Mouse (Mus musculus): ENCODE measurements around the gene Mtch1.
A peak's percentile ranks its signal among the peaks of the same experiment; 100 is the strongest.
"Not testable (repeated sequence)": the region's sequence is repeated elsewhere in the genome, so short reads cannot be mapped to it uniquely, and the experiment has no call there.

Mtch1 gene

GRCm38 (mm10) chr17:29361982-29362691 is 14.4 kb upstream of the Mtch1 start:
- peak; percentile 90 for DNase-seq (ENCODE audit: low read depth, low spot score)

DNA sequence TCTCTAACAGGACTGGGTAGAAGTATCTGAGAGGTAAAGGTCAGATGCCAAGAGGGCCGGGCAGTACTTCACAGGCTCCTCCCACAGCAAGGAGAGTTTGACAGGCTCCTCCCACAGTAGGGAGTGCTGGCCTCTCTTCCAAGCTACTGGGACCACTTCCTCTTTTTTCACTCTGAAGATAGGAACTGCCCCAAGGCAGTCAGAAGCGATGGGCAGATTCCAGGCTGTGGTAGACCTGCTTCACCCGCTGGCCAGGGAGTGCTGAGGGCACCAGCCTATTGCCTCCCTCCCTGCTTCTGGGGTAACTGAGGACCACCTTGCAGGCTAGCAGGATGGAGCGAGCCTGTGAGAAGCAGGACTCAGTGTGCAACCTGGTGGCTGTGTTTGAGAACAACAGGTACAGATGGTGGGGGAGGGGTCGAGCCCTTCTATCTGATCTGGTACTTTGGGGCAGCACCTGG is 13.1 kb upstream of the Mtch1 start, which contains the start of gene Fgd2:
Gene Fgd2, plus strand, starts transcription at position 154 of the 461 bp plus-strand sequence.
- peak; percentile 92 for DNase-seq (ENCODE audit: low read depth, low spot score)

GRCm38 (mm10) chr17:29358928-29359327 is 11.2 kb upstream of the Mtch1 start:
- no peak for DNase-seq (ENCODE audit: low read depth, low spot score)

GRCm38 (mm10) chr17:29356882-29357281 is 9.1 kb upstream of the Mtch1 start:
- no peak for DNase-seq (ENCODE audit: low read depth, low spot score)

DNA sequence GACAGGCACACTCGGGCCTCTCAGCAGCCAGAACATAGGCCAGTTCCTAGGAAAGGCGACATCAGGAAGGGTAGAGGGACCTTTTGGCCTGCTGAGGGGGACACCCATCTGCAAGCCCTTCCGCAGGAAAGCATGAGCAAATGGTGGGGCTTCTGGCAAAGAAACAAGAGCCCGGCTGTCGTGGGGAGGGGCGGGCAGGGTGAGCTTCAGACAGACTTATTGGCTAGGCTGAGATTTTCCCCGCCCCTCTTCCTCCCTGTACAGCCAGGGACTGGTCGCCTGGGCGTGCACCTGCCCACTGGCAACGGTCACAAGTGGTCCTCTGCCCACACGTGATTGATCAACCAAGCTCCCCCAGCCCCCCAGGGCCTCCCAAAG is 8.7 kb upstream of the Mtch1 start:
- DNase-seq (ENCODE audit: low read depth, low spot score), result peak; percentile 62

- no peak for DNase-seq (ENCODE audit: low read depth, low spot score)
These were observed 8.2 kb upstream of the Mtch1 start for GRCm38 (mm10) chr17:29355841-29356478.

- no peak for DNase-seq (ENCODE audit: low read depth, low spot score)
These were observed 7.7 kb upstream of the Mtch1 start for GRCm38 (mm10) chr17:29355461-29355840.

DNA sequence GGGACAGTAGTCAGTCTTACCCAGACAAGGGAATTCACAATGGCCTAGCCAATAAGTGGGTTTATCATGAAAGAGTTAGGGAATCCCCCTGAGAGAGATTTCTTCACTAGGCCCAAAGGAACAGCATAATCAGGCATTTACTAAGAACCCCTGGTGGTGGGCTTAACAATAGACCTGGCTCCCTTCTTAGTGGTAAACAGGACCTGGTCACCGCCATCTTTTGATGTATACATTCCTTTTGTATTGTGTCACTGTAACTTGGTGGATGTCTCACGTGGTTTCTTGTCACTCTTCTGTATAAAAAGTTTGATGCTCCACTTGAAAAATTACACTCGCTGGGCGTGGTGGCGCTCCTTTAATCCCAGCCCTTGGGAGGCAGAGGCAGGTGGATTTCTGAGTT is 3.3 kb upstream of the Mtch1 start:
- DNase-seq (ENCODE audit: low read depth, low spot score), result not testable (repeated sequence)

DNA sequence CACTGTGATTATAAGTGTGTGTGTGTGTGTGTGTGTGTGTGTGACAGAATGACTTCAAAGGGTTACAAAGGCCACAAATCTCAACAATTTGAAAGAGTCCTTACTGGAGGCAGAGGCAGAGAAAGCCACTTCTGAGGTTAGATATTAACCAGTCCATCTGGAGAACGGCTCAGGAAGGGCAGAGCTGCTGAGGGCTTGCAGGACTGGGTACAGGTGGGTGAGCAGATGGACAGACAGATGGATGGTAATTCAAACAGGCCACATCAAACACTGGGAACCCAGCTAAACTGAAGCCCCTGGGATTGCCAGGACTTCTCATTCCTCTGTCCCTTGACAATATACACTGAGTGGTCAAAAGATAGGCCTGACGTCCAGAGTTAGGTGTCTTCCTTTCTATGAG is 1.3 kb upstream of the Mtch1 start:
- DNase-seq (ENCODE audit: low read depth, low spot score), result no peak

GRCm38 (mm10) chr17:29347126-29347644 is 549 bp downstream of the Mtch1 start:
- DNase-seq (ENCODE audit: low read depth, low spot score), result peak; percentile 55

DNA sequence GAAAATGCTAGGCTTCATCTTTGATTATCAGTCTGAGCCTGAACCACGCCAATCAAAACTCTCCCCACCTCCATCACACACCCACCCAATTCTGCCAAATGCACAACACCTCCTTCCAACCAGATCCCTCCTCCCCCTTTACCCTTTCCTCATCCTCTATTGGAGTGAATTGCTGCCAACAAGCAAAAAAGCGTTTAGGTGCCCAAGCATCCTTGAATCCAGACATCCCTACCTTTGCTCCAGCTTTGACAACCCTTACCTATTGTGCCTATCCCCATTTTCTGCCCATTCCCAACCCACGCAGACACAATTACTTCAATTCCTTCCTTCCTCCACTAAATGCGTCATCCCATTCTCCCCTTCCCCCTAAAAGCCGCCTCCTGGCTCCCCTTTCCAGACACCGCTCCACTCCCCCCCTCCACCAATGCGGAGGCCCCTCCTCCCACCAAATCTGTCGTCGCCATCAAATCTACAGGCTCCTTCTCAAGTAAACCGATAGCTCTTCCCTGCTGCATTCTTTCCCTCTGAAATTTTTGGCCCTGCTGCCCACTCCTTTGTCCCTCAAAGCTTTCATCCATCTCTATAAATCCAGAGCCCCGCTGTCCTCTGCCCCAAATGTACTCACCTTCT is 1.1 kb downstream of the Mtch1 start:
- DNase-seq (ENCODE audit: low read depth, low spot score), result no peak

DNA sequence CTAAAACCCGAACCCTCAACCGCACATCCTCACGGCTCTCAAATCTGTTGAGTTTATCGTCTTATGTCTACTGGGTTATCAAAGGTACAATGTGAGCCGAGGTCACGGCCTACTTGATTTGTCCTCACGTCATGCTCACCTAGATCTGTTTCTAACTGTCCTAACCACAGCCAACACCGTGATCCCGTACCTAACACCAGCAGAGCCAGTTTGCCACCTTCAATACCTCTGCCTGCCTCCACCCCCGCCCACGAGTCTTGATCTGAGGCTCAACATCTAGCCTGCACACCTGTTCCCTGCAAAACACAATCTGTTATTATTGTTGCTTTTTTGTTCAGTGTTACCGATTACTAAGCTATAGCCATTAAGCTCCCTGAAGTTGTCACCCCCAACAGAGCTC is 2.5 kb downstream of the Mtch1 start:
- no peak for DNase-seq (ENCODE audit: low read depth, low spot score)

DNA sequence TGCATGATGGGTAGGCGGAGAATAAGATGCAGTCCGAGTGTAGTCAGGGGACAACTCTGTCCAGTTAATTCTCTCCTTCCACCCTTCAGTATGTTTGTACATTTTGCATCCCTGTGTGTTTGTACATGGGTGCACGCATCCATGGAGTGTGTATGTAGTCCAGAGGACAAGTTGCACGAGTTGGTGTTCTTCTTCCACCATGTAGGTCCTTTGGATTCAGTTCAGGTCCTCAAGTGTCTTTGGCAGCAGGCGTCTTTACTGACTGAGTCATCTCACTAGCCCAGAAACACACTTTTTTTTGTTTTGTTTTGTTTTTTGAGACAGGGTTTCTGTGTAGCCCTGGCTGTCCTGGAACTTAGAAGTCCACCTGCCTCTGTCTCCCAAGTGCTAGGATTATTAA is 4.5 kb downstream of the Mtch1 start:
- DNase-seq (ENCODE audit: low read depth, low spot score), result no peak

GRCm38 (mm10) chr17:29342010-29342910 is 5.5 kb downstream of the Mtch1 start:
- DNase-seq (ENCODE audit: low read depth, low spot score), result no peak

- DNase-seq (ENCODE audit: low read depth, low spot score), result no peak
These were observed 6.1 kb downstream of the Mtch1 start for GRCm38 (mm10) chr17:29341591-29342003.

GRCm38 (mm10) chr17:29340406-29341261 is 7.1 kb downstream of the Mtch1 start:
- no peak for DNase-seq (ENCODE audit: low read depth, low spot score)

DNA sequence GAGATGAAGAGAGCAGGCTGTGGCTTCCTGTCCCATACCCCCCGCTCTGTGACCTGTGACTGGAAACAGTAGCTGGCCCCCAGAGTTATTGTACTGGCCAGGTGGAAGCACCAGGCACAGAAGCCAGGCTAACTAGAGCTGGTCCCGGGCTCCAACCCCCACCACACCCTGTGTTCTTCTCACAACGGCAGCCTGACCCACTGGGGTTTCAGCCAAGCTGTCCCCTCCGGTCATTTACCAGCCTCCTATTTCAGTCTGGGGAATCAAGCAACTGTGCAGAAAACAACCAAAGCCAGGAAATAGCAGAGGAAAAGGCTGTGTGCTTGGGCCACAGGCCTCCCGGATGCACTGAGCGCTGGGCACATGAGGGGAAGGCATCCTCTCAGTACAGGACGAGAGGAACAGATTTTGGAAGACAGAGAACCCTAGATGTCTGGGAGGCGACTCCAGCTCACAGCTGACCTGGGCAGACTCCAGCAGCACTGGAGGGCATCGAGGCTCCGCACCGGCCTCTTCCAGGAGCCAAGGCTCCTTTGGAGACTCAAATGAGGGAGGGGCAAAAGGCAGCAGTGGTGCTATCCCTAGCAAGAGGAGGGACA is 8.5 kb downstream of the Mtch1 start:
- DNase-seq (ENCODE audit: low read depth, low spot score), result no peak

GRCm38 (mm10) chr17:29337979-29338823 is 9.5 kb downstream of the Mtch1 start:
- DNase-seq (ENCODE audit: low read depth, low spot score), result peak; percentile 39
